Mouse (Mus musculus): ENCODE results near the gene Spg7.

GRCm38 (mm10) chr8:123036956-123037355 lies 25.8 kb upstream of the Spg7 start:
- TF ChIP-seq POLR2A (IDR thresholded peaks at IDR 0.05; ENCODE audit: low read depth, low read length), result no peak
- no peak for TF ChIP-seq CTCF (IDR thresholded peaks at IDR 0.05; ENCODE audit: extremely low read depth, insufficient read depth, insufficient read length, insufficient replicate concordance)
